26 mouse cellular contexts compared by ENCODE assay signal in genomic region chr19:5553802-5554201, GRCm38 (mm10). TPM values are rescaled to one million over a fixed set of nuclear protein-coding genes. Genes with fewer than 3 reads are reported as not detected.
DNase-seq lines count a peak whose midpoint lies in the region; ATAC-seq and TF ChIP-seq lines count a peak whose summit lies in the region.
"Had no signal": no experiment of that assay in that cellular context is flagged by ENCODE, and none has a peak within 500 bp of the region (broad histone marks: within the 10 kb centered on the region; RNA-seq: fewer than 3 reads in every experiment).

No protein-coding gene starts in this region.

- no peak overlapping the region for H3K4me2 ChIP-seq in embryonic facial prominence, embryonic 15.5 days (replicated peaks)
- H3K4me2 ChIP-seq: heart, embryonic 15.5 days; limb, embryonic 13.5 days; liver, embryonic 13.5 days; neural tube, embryonic 15.5 days had no signal

- H3K27me3 ChIP-seq in embryonic facial prominence, embryonic 15.5 days: peaks cover 27% of the 10 kb centered on the region
- peaks cover 71% of the 10 kb centered on the region for H3K27me3 ChIP-seq in embryonic facial prominence, embryonic 10.5 days (replicated peaks; ENCODE audit: low read depth, poor library complexity, severe bottlenecking)
- no peaks in the 10 kb centered on the region for H3K27me3 ChIP-seq in small intestine, adult 2 months (ENCODE audit: control insufficient read depth, insufficient read depth, low read length)

- H3K9me3 ChIP-seq in embryonic facial prominence, embryonic 15.5 days (replicated peaks): no peaks in the 10 kb centered on the region
- no peaks in the 10 kb centered on the region for H3K9me3 ChIP-seq in embryonic facial prominence, embryonic 10.5 days
- H3K9me3 ChIP-seq: forebrain, embryonic 10.5 days; heart, embryonic 15.5 days; hindbrain, embryonic 10.5 days; limb, embryonic 13.5 days; liver, embryonic 13.5 days; megakaryocyte, embryonic 14.5 days; neural tube, embryonic 15.5 days had no signal

- TF ChIP-seq POLR2A in small intestine, adult 2 months (IDR thresholded peaks at IDR 0.05; ENCODE audit: low read depth, low read length): no peak

- no peak for TF ChIP-seq CTCF in small intestine, adult 2 months (IDR thresholded peaks at IDR 0.05; ENCODE audit: extremely low read depth, insufficient read length, insufficient replicate concordance, low read depth, low read length)

- DNase-seq in embryonic facial prominence, embryonic 10.5 days (ENCODE audit: low spot score): no peak
- DNase-seq in right cerebral cortex, postnatal 14 days: peak; percentile 0
- no peak for DNase-seq in right cerebral cortex, adult 2 months (ENCODE audit: low spot score in 2 of 2)
- no peak for DNase-seq in adrenal gland, postnatal 10 days
- DNase-seq in spleen, adult 18-20 months: no peak
- DNase-seq in adrenal gland, postnatal 25 days: no peak
- DNase-seq: adrenal gland, adult 8-10 months; cerebellum, postnatal 10 days; forebrain, postnatal 0 days; liver, embryonic 13.5 days; midbrain, embryonic 14.5 days; thymus, postnatal 14 days had no signal

- H3K27ac ChIP-seq in embryonic facial prominence, embryonic 15.5 days (replicated peaks): no peak overlapping the region
- no peak overlapping the region for H3K27ac ChIP-seq in embryonic facial prominence, embryonic 10.5 days (replicated peaks)
- H3K27ac ChIP-seq in small intestine, adult 2 months (ENCODE audit: insufficient read depth, low read depth, low read length): peak overlapping the region; percentile 99
- H3K27ac ChIP-seq: forebrain, embryonic 10.5 days; heart, embryonic 15.5 days; hindbrain, embryonic 10.5 days; hindbrain, postnatal 0 days; limb, embryonic 13.5 days; liver, embryonic 13.5 days; neural tube, embryonic 15.5 days had no signal

- H3K9ac ChIP-seq in embryonic facial prominence, embryonic 15.5 days: no peak overlapping the region
- H3K9ac ChIP-seq: forebrain, postnatal 0 days; heart, embryonic 15.5 days; limb, embryonic 13.5 days; liver, embryonic 13.5 days; neural tube, embryonic 15.5 days had no signal

- 0 out of 2 replicates have a peak, but pooled peaks cover 10% of the 10 kb centered on the region for H3K4me1 ChIP-seq in embryonic facial prominence, embryonic 15.5 days
- H3K4me1 ChIP-seq in embryonic facial prominence, embryonic 10.5 days: peaks cover 19% of the 10 kb centered on the region
- peaks cover 40% of the 10 kb centered on the region for H3K4me1 ChIP-seq in small intestine, adult 2 months (ENCODE audit: control insufficient read depth, insufficient read depth, insufficient read length, low read length)
- H3K4me1 ChIP-seq: heart, embryonic 15.5 days; limb, embryonic 13.5 days; liver, embryonic 13.5 days; neural tube, embryonic 15.5 days had no signal

- 0 out of 2 replicates have a peak, but pooled peaks have one; percentile 25 for ATAC-seq in embryonic facial prominence, embryonic 15.5 days (ENCODE audit: insufficient number of reproducible peaks, low FRiP score, low TSS enrichment, low read depth)
- ATAC-seq: forebrain, postnatal 0 days; hindbrain, postnatal 0 days; Patski had no signal

- H3K4me3 ChIP-seq in embryonic facial prominence, embryonic 15.5 days (replicated peaks): no peak overlapping the region
- H3K4me3 ChIP-seq in embryonic facial prominence, embryonic 10.5 days: no peak overlapping the region
- peak overlapping the region; percentile 48 for H3K4me3 ChIP-seq in small intestine, adult 2 months (ENCODE audit: low read depth, low read length)
- H3K4me3 ChIP-seq: forebrain, embryonic 10.5 days; heart, embryonic 15.5 days; hindbrain, embryonic 10.5 days; limb, embryonic 13.5 days; liver, embryonic 13.5 days; megakaryocyte, embryonic 14.5 days; myocyte; neural tube, embryonic 15.5 days had no signal

- no peaks in the 10 kb centered on the region for H3K36me3 ChIP-seq in embryonic facial prominence, embryonic 15.5 days
- H3K36me3 ChIP-seq in embryonic facial prominence, embryonic 10.5 days (replicated peaks): no peaks in the 10 kb centered on the region
- H3K36me3 ChIP-seq in small intestine, adult 2 months (ENCODE audit: control insufficient read depth, insufficient read depth, low read length): peaks cover 41% of the 10 kb centered on the region
- H3K36me3 ChIP-seq: forebrain, embryonic 10.5 days; heart, embryonic 15.5 days; hindbrain, embryonic 10.5 days; limb, embryonic 13.5 days; liver, embryonic 13.5 days; neural tube, embryonic 15.5 days had no signal

- 39% methylated on average over 8 of the region's 8 CpGs for WGBS in embryonic facial prominence, embryonic 15.5 days
- 43% methylated on average over 8 of the region's 8 CpGs for WGBS in embryonic facial prominence, embryonic 10.5 days
- WGBS in small intestine, adult 2 months: 26% methylated on average over 8 of the region's 8 CpGs

RNA-seq across cellular contexts. Expression of gene Ovol1, which starts 6.6 kb away (rescaled TPM):
- polyA plus RNA-seq in embryonic facial prominence, embryonic 15.5 days (2015; fragmentation: Nextera tagmentation; extraction: Ambion mirVana): 22.1 and 23.3 TPM in 2 replicates
- 0.83 and 1.3 TPM in 2 replicates for polyA plus RNA-seq in embryonic facial prominence, embryonic 10.5 days (2016; fragmentation: Nextera tagmentation; extraction: Ambion mirVana)
- 28.5 and 55.3 TPM in 2 replicates for polyA plus RNA-seq in small intestine, adult 2 months (2012; rRNA removed)
- total RNA-seq in adrenal gland, postnatal 10 days (2021): not detected
- total RNA-seq in adrenal gland, postnatal 25 days (2021): not detected in 2 replicates
- total RNA-seq: adrenal gland, adult 8-10 months; forebrain, postnatal 0 days; gastrocnemius, postnatal 36 days; heart, adult 8-10 months; hindbrain, postnatal 0 days; layer of hippocampus, postnatal 10 days had no signal
- polyA plus RNA-seq: midbrain, embryonic 14.5 days; myocyte had no signal

RNA-seq across cellular contexts. Expression of gene Ap5b1, which starts 14.0 kb away (rescaled TPM):
- 5.2 and 5.7 TPM in 2 replicates for polyA plus RNA-seq in embryonic facial prominence, embryonic 15.5 days (2015; fragmentation: Nextera tagmentation; extraction: Ambion mirVana)
- polyA plus RNA-seq in embryonic facial prominence, embryonic 10.5 days (2016; fragmentation: Nextera tagmentation; extraction: Ambion mirVana): 2.1 and 2.6 TPM in 2 replicates
- polyA plus RNA-seq in small intestine, adult 2 months (2012; rRNA removed): 20.2 and 37.1 TPM in 2 replicates
- total RNA-seq in adrenal gland, postnatal 10 days (2021): 1 to 10 TPM; 6.3 to 7.3 TPM
- 13.1 and 16.4 TPM in 2 replicates for total RNA-seq in adrenal gland, postnatal 25 days (2021)

RNA-seq across cellular contexts. Expression of gene Snx32, which starts 43.5 kb away (rescaled TPM):
- polyA plus RNA-seq in embryonic facial prominence, embryonic 15.5 days (2015; fragmentation: Nextera tagmentation; extraction: Ambion mirVana): 10.7 and 11.7 TPM in 2 replicates
- polyA plus RNA-seq in embryonic facial prominence, embryonic 10.5 days (2016; fragmentation: Nextera tagmentation; extraction: Ambion mirVana): 6.3 and 8.4 TPM in 2 replicates
- polyA plus RNA-seq in small intestine, adult 2 months (2012; rRNA removed): 1.7 and 3.2 TPM in 2 replicates
- total RNA-seq in adrenal gland, postnatal 10 days (2021): 10 to 100 TPM in 1 of 2 experiments, 1 to 10 TPM in 1; 8.0 to 12.3 TPM
- 13.1 and 18.4 TPM in 2 replicates for total RNA-seq in adrenal gland, postnatal 25 days (2021)

RNA-seq across cellular contexts. Expression of gene Rnaseh2c, which starts 47.9 kb away (rescaled TPM):
- 122 and 126 TPM in 2 replicates for polyA plus RNA-seq in embryonic facial prominence, embryonic 15.5 days (2015; fragmentation: Nextera tagmentation; extraction: Ambion mirVana)
- polyA plus RNA-seq in embryonic facial prominence, embryonic 10.5 days (2016; fragmentation: Nextera tagmentation; extraction: Ambion mirVana): 174 and 177 TPM in 2 replicates
- polyA plus RNA-seq in small intestine, adult 2 months (2012; rRNA removed): 47.0 and 68.0 TPM in 2 replicates
- 100 to 1,000 TPM in 1 of 2 experiments, 10 to 100 TPM in 1; 98.8 to 108 TPM for total RNA-seq in adrenal gland, postnatal 10 days (2021)
- 97.8 and 144 TPM in 2 replicates for total RNA-seq in adrenal gland, postnatal 25 days (2021)

RNA-seq across cellular contexts. Expression of gene 1700020D05Rik, which starts 50.2 kb away (rescaled TPM):
- 0.16 TPM in 1 of 2 replicates, not detected in the other for polyA plus RNA-seq in embryonic facial prominence, embryonic 15.5 days (2015; fragmentation: Nextera tagmentation; extraction: Ambion mirVana)
- polyA plus RNA-seq in embryonic facial prominence, embryonic 10.5 days (2016; fragmentation: Nextera tagmentation; extraction: Ambion mirVana): not detected in 2 replicates
- polyA plus RNA-seq in small intestine, adult 2 months (2012; rRNA removed): 0.19 TPM in 1 of 2 replicates, not detected in the other
- 1 to 10 TPM; 1.2 to 2.7 TPM for total RNA-seq in adrenal gland, postnatal 10 days (2021)
- total RNA-seq in adrenal gland, postnatal 25 days (2021): 2.2 and 3.7 TPM in 2 replicates
- polyA plus RNA-seq: forebrain, embryonic 10.5 days; forebrain, postnatal 0 days; hindbrain, embryonic 10.5 days; hindbrain, postnatal 0 days; limb, embryonic 13.5 days had no signal

Comparison
In these comparisons a context has a peak if more than half of its experiments do, and no peak if none do; other contexts are left out.
1. RNA of gene Ovol1, which starts 6.6 kb away (polyA plus RNA-seq): 28.5 to 55.3 TPM in small intestine, adult 2 months and 22.1 to 23.3 TPM in embryonic facial prominence, embryonic 15.5 days; 0.83 to 1.3 TPM in embryonic facial prominence, embryonic 10.5 days; every median in the first group is over 10 times any median in the second.